Mouse (Mus musculus): ENCODE measurements at regions not wholly inside any gene's neighbourhood (a gene's known extent, or its start where the extent isn't known, plus 50 kb on each side); places are given as distances from the start of the nearest gene placed in this dataset.

DNA sequence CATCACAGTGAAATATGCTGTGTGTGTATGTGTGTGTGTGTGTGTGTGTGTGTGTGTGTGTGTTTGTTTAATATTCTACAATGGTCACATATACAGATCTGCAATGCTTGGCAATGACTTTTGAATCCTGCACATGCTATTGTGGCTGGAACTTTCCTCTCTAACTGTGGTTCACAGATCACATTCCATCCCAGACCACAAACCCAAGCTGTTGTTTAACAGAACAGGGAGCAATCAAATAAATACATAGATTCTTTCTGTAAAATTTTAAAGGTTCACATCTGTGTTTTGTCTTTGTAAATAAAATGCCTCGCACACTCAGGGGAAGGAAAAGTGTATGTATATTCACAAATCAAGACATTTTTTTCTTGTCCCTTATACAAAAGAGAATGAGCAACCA is 744.9 kb upstream of the Jmjd1c start:
- DNase-seq, result no peak

DNA sequence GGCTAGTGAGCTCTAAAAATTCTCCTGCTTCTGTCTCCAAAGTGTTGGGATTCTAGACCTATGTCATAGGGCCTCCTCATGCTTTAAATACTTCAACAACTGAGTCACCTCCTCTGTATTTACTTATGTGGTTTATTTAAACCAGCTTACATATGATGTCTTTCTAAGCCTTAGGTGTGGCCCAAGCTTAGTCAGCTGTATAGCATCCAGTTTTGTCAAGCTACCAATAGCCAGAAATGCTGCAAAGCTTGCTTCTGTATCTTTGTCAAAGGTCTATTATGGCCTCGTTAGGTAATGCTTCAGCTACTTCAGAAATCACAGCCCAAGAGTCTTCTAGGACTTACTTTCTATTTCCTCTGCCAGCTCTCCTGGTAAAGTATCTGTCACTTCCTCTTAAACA is 741.9 kb upstream of the Jmjd1c start:
- no peak for DNase-seq

DNA sequence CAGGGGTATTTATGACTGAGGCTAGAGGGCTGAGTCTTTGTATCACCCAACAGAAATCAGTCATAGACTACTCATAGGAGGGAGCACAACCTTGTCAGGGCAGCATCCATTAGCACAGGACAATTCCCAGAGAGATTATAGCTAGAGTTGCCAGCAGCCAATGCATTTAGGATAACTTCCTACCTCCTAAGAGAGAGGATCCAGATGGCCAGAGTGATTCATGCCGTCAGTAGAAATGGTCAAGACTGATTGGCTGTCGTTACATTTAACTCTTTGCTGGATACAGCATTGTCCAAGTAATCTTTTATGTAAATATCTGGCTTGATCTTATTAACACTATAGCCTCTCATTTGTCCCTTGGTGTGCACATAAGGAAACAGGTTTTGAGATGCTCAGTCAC is 740.9 kb upstream of the Jmjd1c start:
- no peak for DNase-seq

DNA sequence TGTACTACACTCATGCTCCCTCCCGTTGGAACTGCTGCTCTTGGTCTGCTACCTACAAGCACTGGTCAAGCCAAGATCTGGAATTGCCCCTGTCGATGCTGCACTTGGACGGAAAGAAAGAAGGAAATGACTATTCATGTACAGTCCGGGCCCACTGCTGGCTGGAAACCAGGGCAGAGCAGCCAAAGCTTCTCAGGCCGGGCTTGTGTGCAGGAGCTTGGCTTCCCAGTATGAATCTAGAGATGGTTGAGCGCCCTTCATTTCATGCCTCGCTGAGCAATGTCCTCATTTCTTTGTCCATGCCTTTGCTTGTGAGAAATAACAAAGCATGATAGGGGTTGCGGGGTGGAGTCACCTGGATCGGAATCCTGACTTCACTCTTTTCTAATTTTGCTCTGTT is 738.2 kb upstream of the Jmjd1c start:
- DNase-seq, result peak; percentile 41

DNA sequence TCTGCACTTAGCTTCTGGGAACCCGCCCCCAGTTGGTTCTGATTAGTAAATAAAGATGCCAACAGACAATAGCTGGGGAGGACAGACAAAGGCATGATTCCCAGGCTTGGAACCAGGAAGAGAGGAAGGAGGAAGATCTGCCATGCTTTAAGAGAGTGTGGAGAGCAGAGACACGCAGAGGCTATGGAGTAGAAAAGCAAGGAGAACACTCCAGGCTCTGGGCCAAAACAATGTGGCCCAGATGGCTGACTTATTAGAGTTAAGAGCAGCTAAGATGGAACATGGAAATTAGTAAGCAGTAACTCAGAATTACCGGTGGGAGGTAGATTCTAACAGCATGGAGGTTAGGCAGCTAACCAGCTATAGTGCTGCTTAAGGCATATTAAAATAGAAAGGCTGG is 725.8 kb upstream of the Jmjd1c start:
- DNase-seq, result no peak

DNA sequence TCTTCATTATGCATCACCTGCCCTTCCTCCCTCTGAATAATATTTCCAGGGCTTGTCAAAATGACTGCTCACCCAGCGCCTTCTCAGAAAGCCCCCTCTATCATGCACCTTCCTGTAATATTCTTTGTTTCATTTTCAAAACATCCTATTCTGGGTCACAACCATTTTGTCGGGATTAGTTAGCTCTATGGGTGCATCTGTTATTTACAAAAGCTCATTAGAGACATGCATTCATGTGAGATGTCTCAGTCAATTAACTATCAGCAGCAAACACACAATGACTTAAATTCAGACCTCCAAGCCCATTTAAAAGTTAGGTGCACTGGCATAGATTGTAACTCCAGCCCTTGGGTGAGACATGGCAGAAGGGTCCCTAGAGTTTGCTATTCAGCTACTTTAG is 724.2 kb upstream of the Jmjd1c start:
- DNase-seq, result no peak
